Mouse (Mus musculus) inflammation-experienced regulatory T-cells, adult 6 months (primary cell): ENCODE measurements around the gene Gm8082. TPM values are rescaled to one million over a fixed set of nuclear protein-coding genes. Genes with fewer than 3 reads are reported as not detected.
"Not testable (repeated sequence)": the region's sequence is repeated elsewhere in the genome, so short reads cannot be mapped to it uniquely, and the experiment has no call there.

Source experiments
- ATAC-seq: one replicate; pipeline ENCODE4 v1.8.0; 2017
- polyA plus RNA-seq, 3 experiments: library from polyadenylated mRNA; unstranded; fragments of 100-300 nt; shearing (Covaris generic); gene quantifications; one replicate each; pipeline ENCODE4 v1.2.1; 2017

Gm8082 gene
- polyA plus RNA-seq, result not detected

DNA sequence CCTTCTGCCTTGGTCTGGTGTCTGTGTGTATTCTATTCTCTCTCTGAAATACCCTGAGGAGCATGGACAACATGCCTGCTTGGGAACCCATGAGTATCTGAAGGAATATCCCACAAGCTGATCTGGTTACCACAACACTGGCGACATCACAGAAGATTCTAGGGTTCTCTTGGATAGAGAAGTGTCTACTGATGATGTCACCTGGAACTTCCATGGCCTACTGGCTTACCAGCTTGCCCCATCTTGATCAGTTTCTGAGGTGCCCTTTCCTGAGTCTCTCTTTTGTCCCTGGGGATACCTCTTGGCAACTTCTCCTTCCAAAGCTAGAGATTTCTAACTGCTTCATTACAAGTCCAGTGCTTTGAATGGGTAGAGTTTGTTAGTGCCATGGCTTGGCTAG, at the start of gene Gm8082:
Gm8082 (minus strand) TSS at position 101 of the 400 bp plus-strand sequence.
- not testable (repeated sequence) for ATAC-seq

GRCm38 (mm10) chr14:43015528-43015927, 22.1 kb upstream of the Gm8082 start, which contains the start of gene Gm10376:
Gene Gm10376 (minus strand): TSS chr14:43015628.
- ATAC-seq, result not testable (repeated sequence)

Other genes with a start within 250 kb of the Gm8082 start
- gene Gm3015, start 224.8 kb downstream of the Gm8082 start, polyA plus RNA-seq, result not detected
- not detected for gene Gm10377, start 195.6 kb downstream of the Gm8082 start, polyA plus RNA-seq
- not detected for gene Gm21977, start 140.1 kb downstream of the Gm8082 start, polyA plus RNA-seq
- not detected for gene Gm10376, start 22.0 kb upstream of the Gm8082 start, polyA plus RNA-seq
- gene Gm8094, start 83.0 kb upstream of the Gm8082 start, polyA plus RNA-seq, result not detected
- not detected for gene Gm8104, start 107.0 kb upstream of the Gm8082 start, polyA plus RNA-seq
- not detected for gene Gm7233, start 186.2 kb upstream of the Gm8082 start, polyA plus RNA-seq
- gene Gm8122, start 241.7 kb upstream of the Gm8082 start, polyA plus RNA-seq, result not detected